ENCODE assay signal across 17 mouse cellular contexts in the genomic region with DNA sequence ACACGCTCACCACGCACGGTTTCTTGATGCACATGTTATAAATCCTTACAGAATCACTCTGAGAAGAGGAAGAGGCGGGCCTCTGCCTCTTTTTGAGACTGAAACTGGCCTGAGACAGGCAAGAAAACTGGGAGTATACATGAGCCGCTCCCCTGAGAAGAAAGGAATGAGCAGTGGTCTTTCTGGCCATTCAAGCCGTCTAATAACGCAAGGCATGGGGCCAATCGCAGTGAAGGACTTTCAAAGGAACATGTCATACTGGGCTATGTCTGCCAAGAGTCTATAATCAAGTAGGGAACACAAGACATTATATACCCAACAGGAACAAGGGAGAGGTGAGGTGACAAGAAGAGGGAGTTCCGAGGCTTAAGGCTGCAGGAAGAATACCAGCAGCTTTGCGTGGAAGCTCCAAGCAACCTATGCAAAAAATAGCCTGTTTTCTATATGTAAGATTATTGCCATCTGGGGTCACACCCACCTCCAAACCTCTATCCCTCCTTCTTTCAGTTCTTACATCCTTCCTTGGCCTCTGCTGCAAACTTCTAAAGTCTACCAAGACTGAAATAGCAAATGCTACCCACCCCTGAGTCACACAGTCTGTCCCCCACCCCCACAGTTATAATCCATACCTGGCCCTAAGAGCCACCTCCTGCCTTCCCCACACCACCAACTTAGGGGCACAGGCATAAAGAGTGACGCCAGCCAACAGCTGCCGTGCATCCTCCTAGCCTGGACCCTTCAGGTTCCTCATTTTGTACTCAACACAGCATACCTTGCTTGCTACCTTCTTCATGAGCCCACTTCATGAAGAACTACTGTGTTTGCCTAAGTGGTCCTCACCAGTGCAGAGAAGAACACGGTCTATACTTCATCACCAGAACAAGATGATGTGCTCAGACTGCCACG.
A peak's percentile ranks its signal among the peaks of the same experiment; 100 is the strongest.
DNase-seq lines count a peak whose midpoint lies in the region; ATAC-seq and TF ChIP-seq lines count a peak whose summit lies in the region.
"Had no signal": no experiment of that assay in that cellular context is flagged by ENCODE, and none has a peak within 500 bp of the region (broad histone marks: within the 10 kb centered on the region; RNA-seq: fewer than 3 reads in every experiment).

No protein-coding gene starts in this region.

- H3K4me2 ChIP-seq in forebrain, embryonic 15.5 days (replicated peaks) = no peak overlapping the region
- no peak overlapping the region for H3K4me2 ChIP-seq in heart, postnatal 0 days (ENCODE audit: low read depth, low read length)
- no peak overlapping the region for H3K4me2 ChIP-seq in heart, embryonic 12.5 days
- no peak overlapping the region for H3K4me2 ChIP-seq in embryonic facial prominence, embryonic 15.5 days (replicated peaks)
- H3K4me2 ChIP-seq: stomach, embryonic 15.5 days had no signal

- no peak for TF ChIP-seq EP300 in heart, postnatal 0 days (IDR thresholded peaks at IDR 0.05; ENCODE audit: low read depth)

- no peak overlapping the region for H3K4me3 ChIP-seq in forebrain, embryonic 10.5 days
- no peak overlapping the region for H3K4me3 ChIP-seq in forebrain, embryonic 15.5 days
- no peak overlapping the region for H3K4me3 ChIP-seq in heart, postnatal 0 days (ENCODE audit: low read depth, low read length)
- no peak overlapping the region for H3K4me3 ChIP-seq in heart, embryonic 12.5 days
- no peak overlapping the region for H3K4me3 ChIP-seq in embryonic facial prominence, embryonic 15.5 days (replicated peaks)
- H3K4me3 ChIP-seq: erythroblast, embryonic 14.5 days; stomach, embryonic 15.5 days had no signal

- 91% methylated on average over 14 of the region's 14 CpGs for WGBS in forebrain, embryonic 10.5 days
- 68% methylated on average over 14 of the region's 14 CpGs for WGBS in forebrain, embryonic 15.5 days
- WGBS in heart, postnatal 0 days = 85% methylated on average over 14 of the region's 14 CpGs
- 86% methylated on average over 14 of the region's 14 CpGs for WGBS in heart, embryonic 12.5 days
- WGBS in embryonic facial prominence, embryonic 15.5 days = 79% methylated on average over 14 of the region's 14 CpGs

- H3K4me1 ChIP-seq in forebrain, embryonic 10.5 days = peaks cover 66% of the 10 kb centered on the region
- H3K4me1 ChIP-seq in forebrain, embryonic 15.5 days = peaks cover 25% of the 10 kb centered on the region
- H3K4me1 ChIP-seq in heart, postnatal 0 days (ENCODE audit: control insufficient read depth, insufficient read depth) = peaks cover 42% of the 10 kb centered on the region
- peaks cover 20% of the 10 kb centered on the region for H3K4me1 ChIP-seq in heart, embryonic 12.5 days (replicated peaks)
- H3K4me1 ChIP-seq in embryonic facial prominence, embryonic 15.5 days = peaks cover 26% of the 10 kb centered on the region

- ATAC-seq in forebrain, embryonic 15.5 days (replicated peaks) = no peak
- no peak for ATAC-seq in heart, postnatal 0 days (ENCODE audit: insufficient read depth, low read depth)
- no peak for ATAC-seq in heart, embryonic 12.5 days (ENCODE audit: insufficient number of reproducible peaks, low FRiP score)
- no peak for ATAC-seq in embryonic facial prominence, embryonic 15.5 days (ENCODE audit: insufficient number of reproducible peaks, low FRiP score, low TSS enrichment, low read depth)
- ATAC-seq: hindbrain, embryonic 16.5 days; intestine, postnatal 0 days had no signal

- 0 out of 2 replicates have a peak overlapping the region, but pooled peaks have one; percentile 26 for H3K27ac ChIP-seq in forebrain, embryonic 10.5 days
- no peak overlapping the region for H3K27ac ChIP-seq in forebrain, embryonic 15.5 days (replicated peaks)
- peak overlapping the region; percentile 71 for H3K27ac ChIP-seq in heart, postnatal 0 days (ENCODE audit: low read depth)
- H3K27ac ChIP-seq in heart, embryonic 12.5 days (ENCODE audit: poor library complexity, severe bottlenecking) = no peak overlapping the region
- 0 out of 2 replicates have a peak overlapping the region, but pooled peaks have one; percentile 72 for H3K27ac ChIP-seq in embryonic facial prominence, embryonic 15.5 days (replicated peaks)

- no peak for DNase-seq in forebrain, embryonic 10.5 days (ENCODE audit: extremely low spot score, low spot score)
- DNase-seq in heart, postnatal 0 days (ENCODE audit: low spot score) = no peak
- peak; percentile 67 for DNase-seq in brain, adult 2 months (ENCODE audit: low read depth, low spot score)
- no peak for DNase-seq in cerebellum, adult 11-12 months
- no peak for DNase-seq in liver
- DNase-seq: cerebellum, adult 8-10 months; heart, adult 18-20 months; heart, postnatal 36 days; lung, adult 18-20 months had no signal

- H3K9me3 ChIP-seq in forebrain, embryonic 10.5 days = no peaks in the 10 kb centered on the region
- no peaks in the 10 kb centered on the region for H3K9me3 ChIP-seq in forebrain, embryonic 15.5 days
- H3K9me3 ChIP-seq in heart, postnatal 0 days (replicated peaks; ENCODE audit: control insufficient read depth, low read length) = no peaks in the 10 kb centered on the region
- H3K9me3 ChIP-seq in heart, embryonic 12.5 days (replicated peaks) = no peaks in the 10 kb centered on the region
- H3K9me3 ChIP-seq in embryonic facial prominence, embryonic 15.5 days (replicated peaks) = no peaks in the 10 kb centered on the region
- H3K9me3 ChIP-seq: stomach, embryonic 15.5 days had no signal

- no peak overlapping the region for H3K9ac ChIP-seq in forebrain, embryonic 15.5 days (replicated peaks)
- no peak overlapping the region for H3K9ac ChIP-seq in heart, postnatal 0 days (replicated peaks; ENCODE audit: low read depth, low read length)
- H3K9ac ChIP-seq in heart, embryonic 12.5 days = no peak overlapping the region
- no peak overlapping the region for H3K9ac ChIP-seq in embryonic facial prominence, embryonic 15.5 days
- H3K9ac ChIP-seq: stomach, embryonic 15.5 days had no signal

- peaks cover 10% of the 10 kb centered on the region for H3K36me3 ChIP-seq in forebrain, embryonic 10.5 days (replicated peaks)
- no peaks in the 10 kb centered on the region for H3K36me3 ChIP-seq in forebrain, embryonic 15.5 days
- no peaks in the 10 kb centered on the region for H3K36me3 ChIP-seq in heart, postnatal 0 days (replicated peaks; ENCODE audit: control insufficient read depth, insufficient read depth, low read length)
- H3K36me3 ChIP-seq in heart, embryonic 12.5 days = no peaks in the 10 kb centered on the region
- no peaks in the 10 kb centered on the region for H3K36me3 ChIP-seq in embryonic facial prominence, embryonic 15.5 days
- H3K36me3 ChIP-seq: stomach, embryonic 15.5 days had no signal

- no peak for TF ChIP-seq CTCF in heart, postnatal 0 days (IDR thresholded peaks at IDR 0.05; ENCODE audit: low read depth)

- no peaks in the 10 kb centered on the region for H3K27me3 ChIP-seq in forebrain, embryonic 10.5 days (ENCODE audit: poor library complexity, severe bottlenecking)
- H3K27me3 ChIP-seq in forebrain, embryonic 15.5 days = no peaks in the 10 kb centered on the region
- no peaks in the 10 kb centered on the region for H3K27me3 ChIP-seq in heart, postnatal 0 days (ENCODE audit: control insufficient read depth, insufficient read depth, low read length)
- no peaks in the 10 kb centered on the region for H3K27me3 ChIP-seq in heart, embryonic 12.5 days (replicated peaks)
- no peaks in the 10 kb centered on the region for H3K27me3 ChIP-seq in embryonic facial prominence, embryonic 15.5 days
- H3K27me3 ChIP-seq: CH12.LX had no signal

Comparison
In these comparisons a context has a peak if more than half of its experiments do, and no peak if none do; other contexts are left out.
1. H3K27ac ChIP-seq: peak in forebrain, embryonic 10.5 days (single experiment), heart, postnatal 0 days (single experiment) and embryonic facial prominence, embryonic 15.5 days (single experiment); none in forebrain, embryonic 15.5 days (single experiment) and heart, embryonic 12.5 days (single experiment).